Mouse (Mus musculus): ENCODE results near the gene Apopt1.
"Not testable (repeated sequence)": the region's sequence is repeated elsewhere in the genome, so short reads cannot be mapped to it uniquely, and the experiment has no call there.

Apopt1 gene

GRCm38 (mm10) chr12:111705186-111705973, 7.7 kb upstream of the Apopt1 start:
- DNase-seq (ENCODE audit: low read depth, low spot score) = no peak

- DNase-seq (ENCODE audit: low read depth, low spot score) = no peak
These were observed 4.9 kb upstream of the Apopt1 start for GRCm38 (mm10) chr12:111708181-111708580.

- DNase-seq (ENCODE audit: low read depth, low spot score) = no peak
These were observed 3.0 kb upstream of the Apopt1 start for GRCm38 (mm10) chr12:111710091-111710490.

GRCm38 (mm10) chr12:111712476-111712875, 585 bp upstream of the Apopt1 start:
- DNase-seq (ENCODE audit: low read depth, low spot score) = peak; percentile 35

GRCm38 (mm10) chr12:111713880-111714279, 819 bp downstream of the Apopt1 start:
- DNase-seq (ENCODE audit: low read depth, low spot score) = not testable (repeated sequence)

GRCm38 (mm10) chr12:111716505-111716904, 3.4 kb downstream of the Apopt1 start:
- DNase-seq (ENCODE audit: low read depth, low spot score) = no peak

GRCm38 (mm10) chr12:111718656-111719055, 5.6 kb downstream of the Apopt1 start:
- no peak for DNase-seq (ENCODE audit: low read depth, low spot score)

GRCm38 (mm10) chr12:111720222-111720621, 7.2 kb downstream of the Apopt1 start:
- no peak for DNase-seq (ENCODE audit: low read depth, low spot score)

GRCm38 (mm10) chr12:111722654-111723053, 9.6 kb downstream of the Apopt1 start:
- DNase-seq (ENCODE audit: low read depth, low spot score) = peak; percentile 61

- DNase-seq (ENCODE audit: low read depth, low spot score) = no peak
These were observed 11.7 kb downstream of the Apopt1 start for GRCm38 (mm10) chr12:111724638-111725337.

- DNase-seq (ENCODE audit: low read depth, low spot score) = no peak
These were observed 12.5 kb downstream of the Apopt1 start for GRCm38 (mm10) chr12:111725338-111726121.

GRCm38 (mm10) chr12:111726122-111726463, 13.0 kb downstream of the Apopt1 start:
- peak; percentile 17 for DNase-seq (ENCODE audit: low read depth, low spot score)

- DNase-seq (ENCODE audit: low read depth, low spot score) = no peak
These were observed 14.9 kb downstream of the Apopt1 start for GRCm38 (mm10) chr12:111727956-111728355.

GRCm38 (mm10) chr12:111731822-111732807, 19.1 kb downstream of the Apopt1 start:
- peak; percentile 96 for DNase-seq (ENCODE audit: low read depth, low spot score)

GRCm38 (mm10) chr12:111732921-111733320, 19.9 kb downstream of the Apopt1 start:
- no peak for DNase-seq (ENCODE audit: low read depth, low spot score)

GRCm38 (mm10) chr12:111734912-111735311, 21.9 kb downstream of the Apopt1 start:
- DNase-seq (ENCODE audit: low read depth, low spot score) = no peak

GRCm38 (mm10) chr12:111736676-111737075, 23.6 kb downstream of the Apopt1 start:
- not testable (repeated sequence) for DNase-seq (ENCODE audit: low read depth, low spot score)

GRCm38 (mm10) chr12:111737370-111737769, 24.3 kb downstream of the Apopt1 start:
- DNase-seq (ENCODE audit: low read depth, low spot score) = no peak

GRCm38 (mm10) chr12:111738754-111739153, 25.7 kb downstream of the Apopt1 start:
- DNase-seq (ENCODE audit: low read depth, low spot score) = peak; percentile 51

GRCm38 (mm10) chr12:111741338-111741737, 28.3 kb downstream of the Apopt1 start:
- no peak for DNase-seq (ENCODE audit: low read depth, low spot score)

- no peak for DNase-seq (ENCODE audit: low read depth, low spot score)
These were observed 30.4 kb downstream of the Apopt1 start for GRCm38 (mm10) chr12:111743419-111743818.

Data from CD4-positive, CD25-positive, alpha-beta regulatory T cell, adult 2 months (primary cell).